Mouse (Mus musculus) bone marrow, adult 2 months (tissue): ENCODE results near the gene Mylk. TPM values are rescaled to one million over a fixed set of nuclear protein-coding genes. Genes with fewer than 3 reads are reported as not detected.
A peak's percentile ranks its signal among the peaks of the same experiment; 100 is the strongest.
"Not testable (repeated sequence)": the region's sequence is repeated elsewhere in the genome, so short reads cannot be mapped to it uniquely, and the experiment has no call there.

Experiments
- H3K27ac ChIP-seq: fragments of 200-500 bp; 2 replicates; pipeline ENCODE4 v1.5.1; 2012; ENCODE audit warnings: low read depth, mild to moderate bottlenecking, control low read depth, inconsistent platforms, low read length; ENCODE audit not compliant: control insufficient read depth, poor library complexity, insufficient read depth
- H3K4me1 ChIP-seq: fragments of 200-500 bp; 2 replicates; pipeline ENCODE4 v1.6.1; 2011; ENCODE audit warnings: low read length; ENCODE audit not compliant: control insufficient read depth, insufficient read depth
- H3K4me3 ChIP-seq: fragments of 200-500 bp; replicated peaks from 2 replicates; pipeline ENCODE3; 2011; ENCODE audit warnings: mild to moderate bottlenecking, low read depth, low read length, control low read depth; ENCODE audit not compliant: control insufficient read depth
- CTCF ChIP-seq: fragments of 200-500 bp; IDR thresholded peaks from 2 replicates; pipeline ENCODE4 v1.5.1; 2011; ENCODE audit warnings: low read length, control low read depth; ENCODE audit not compliant: control insufficient read depth, insufficient read depth
- POLR2A ChIP-seq: fragments of 200-500 bp; IDR thresholded peaks from 2 replicates; pipeline ENCODE4 v1.6.1; 2011; ENCODE audit warnings: low read depth, mild to moderate bottlenecking, control low read depth, low read length, borderline replicate concordance; ENCODE audit not compliant: control insufficient read depth
- WGBS: fragments of 180-500 bp; shearing (Covaris S2); methylation state at CpG from one replicate; pipeline ENCODE4 v1.1.7; 2018; 5-methylcytosine and 5-hydroxymethylcytosine counted together
- polyA plus RNA-seq: library from polyadenylated mRNA; stranded (reverse); fragments of >200 nt; gene quantifications from 2 replicates; pipeline ENCODE4 v1.2.4, GENCODE M21; 2011; ENCODE audit warnings: low replicate concordance; ENCODE audit not compliant: missing spikeins, insufficient read depth, insufficient read length

Mylk gene
- polyA plus RNA-seq = 11.1 and 22.2 TPM in 2 replicates

DNA sequence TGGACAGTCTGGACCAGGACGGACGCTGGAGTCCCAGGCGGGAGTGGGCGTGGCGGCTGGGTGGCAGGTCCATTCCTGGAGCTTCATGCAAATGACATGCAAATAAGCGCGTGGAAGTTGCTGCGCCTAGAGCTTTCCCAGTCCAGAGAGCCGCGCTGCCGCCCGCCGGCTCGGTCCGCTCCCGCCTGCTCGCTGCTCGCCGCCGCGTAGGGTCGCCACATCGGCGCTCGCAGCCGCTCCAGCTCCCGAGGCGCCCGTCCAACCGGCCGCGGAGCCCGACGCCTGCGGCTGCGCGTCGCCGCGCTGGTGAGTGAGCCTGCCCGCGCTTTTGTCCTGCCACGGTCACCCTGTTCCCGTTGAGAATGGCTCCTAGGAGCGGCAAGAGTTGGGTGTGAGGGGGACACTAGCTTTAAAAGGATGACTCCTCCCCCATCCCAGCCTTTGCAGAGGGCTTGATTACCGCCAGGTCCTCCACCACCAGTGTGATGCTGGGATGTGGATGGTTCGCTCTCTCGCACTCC, at the start of gene Mylk:
TSS of gene Mylk (plus strand) at position 146 of the 521 bp plus-strand sequence.
- peak within 1 kb of the TSS; percentile 50 for H3K4me3 ChIP-seq
- H3K27ac ChIP-seq = no peak within 1 kb of the TSS; the same call in 1 of the 2 replicates
- TF ChIP-seq CTCF = no peak
- peak; percentile 46; the same call in 1 of the 2 replicates for TF ChIP-seq POLR2A
- H3K4me1 ChIP-seq = no peaks in the 10 kb centered on the region
- 2% methylated on average over 48 of the region's 48 CpGs for WGBS

DNA sequence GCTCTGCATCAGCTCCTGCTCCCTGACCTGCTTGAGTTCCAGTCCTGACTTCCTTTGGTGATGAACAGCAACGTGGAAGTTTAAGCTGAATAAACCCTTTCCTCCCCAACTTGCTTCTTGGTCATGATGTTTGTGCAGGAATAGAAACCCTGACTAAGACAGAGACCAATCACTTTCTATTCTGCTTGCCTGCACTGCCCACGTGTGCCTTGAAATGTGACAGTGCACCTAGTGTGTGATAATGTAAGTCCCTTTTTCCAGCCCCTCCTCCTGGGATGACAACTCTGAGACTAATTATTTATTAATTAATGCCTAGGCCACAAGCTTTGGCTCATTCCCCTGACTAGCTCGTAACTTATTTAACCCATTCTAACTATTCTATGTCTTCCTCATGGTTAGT, 46.3 kb upstream of the Mylk start:
- not testable (repeated sequence) for H3K4me1 ChIP-seq, H3K27ac ChIP-seq, H3K4me3 ChIP-seq
- 69% methylated on average over 3 of the region's 3 CpGs for WGBS

DNA sequence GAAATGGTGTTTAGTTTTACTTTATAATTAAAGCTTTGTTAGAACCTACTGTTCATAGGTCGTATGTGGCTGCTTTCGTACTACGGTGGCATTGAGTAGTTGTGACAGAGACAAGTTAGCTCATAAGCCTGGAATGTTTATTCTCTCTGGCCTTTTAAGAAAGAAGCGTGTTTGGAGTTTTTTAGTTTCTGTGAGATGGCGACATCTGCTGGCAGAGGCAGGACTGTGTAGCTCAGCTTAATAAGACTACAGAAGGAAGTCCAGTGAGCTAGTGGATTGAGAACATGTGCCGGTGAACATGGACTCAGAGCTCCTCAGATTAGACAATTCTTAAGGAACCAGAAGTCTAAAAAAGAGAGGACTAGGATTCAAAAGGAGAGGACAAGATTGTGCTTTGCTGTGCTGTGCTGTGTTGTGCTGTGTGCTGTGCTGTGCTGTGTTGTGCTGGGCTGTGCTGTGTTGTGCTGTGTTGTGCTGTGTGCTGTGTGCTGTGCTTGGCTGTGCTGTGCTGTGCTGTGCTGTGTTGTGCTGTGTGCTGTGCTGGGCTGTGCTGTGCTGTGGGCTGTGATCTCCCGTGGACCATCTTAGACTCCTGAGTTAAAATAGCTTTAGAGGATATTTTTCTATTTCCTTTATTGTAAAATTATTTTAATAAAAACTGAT, 44.7 kb upstream of the Mylk start:
- no peaks in the 10 kb centered on the region for H3K4me1 ChIP-seq
- 20% methylated on average over 7 of the region's 7 CpGs for WGBS
- H3K4me3 ChIP-seq = no peak overlapping the region
- H3K27ac ChIP-seq = no peak overlapping the region
- no peak for TF ChIP-seq POLR2A
- TF ChIP-seq CTCF = peak; percentile 48

DNA sequence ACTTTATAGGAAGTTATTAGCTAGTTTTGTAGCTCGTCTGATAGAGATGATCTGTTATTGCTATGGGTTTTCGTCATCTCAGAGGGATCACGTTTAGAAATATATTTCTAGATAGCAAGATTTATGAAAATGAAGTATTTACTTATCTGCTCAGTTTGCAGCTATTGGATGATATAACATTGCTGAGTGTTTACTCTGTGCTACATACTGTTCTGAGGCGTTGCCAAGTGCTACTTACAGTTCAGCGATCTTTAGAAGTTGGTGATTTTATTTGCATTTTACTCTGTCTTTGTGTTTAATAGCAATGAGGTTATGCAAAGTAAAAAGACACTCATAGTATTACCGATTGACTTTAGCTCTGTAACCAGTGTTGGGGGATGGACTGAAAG, 44.2 kb upstream of the Mylk start:
- TF ChIP-seq POLR2A = no peak
- Histone ChIP-seq H3K4me3 (no peak overlapping the region), H3K4me1 (no peaks in the 10 kb centered on the region), H3K27ac (no peak overlapping the region)
- WGBS = 80% methylated on average over 6 of the region's 6 CpGs

DNA sequence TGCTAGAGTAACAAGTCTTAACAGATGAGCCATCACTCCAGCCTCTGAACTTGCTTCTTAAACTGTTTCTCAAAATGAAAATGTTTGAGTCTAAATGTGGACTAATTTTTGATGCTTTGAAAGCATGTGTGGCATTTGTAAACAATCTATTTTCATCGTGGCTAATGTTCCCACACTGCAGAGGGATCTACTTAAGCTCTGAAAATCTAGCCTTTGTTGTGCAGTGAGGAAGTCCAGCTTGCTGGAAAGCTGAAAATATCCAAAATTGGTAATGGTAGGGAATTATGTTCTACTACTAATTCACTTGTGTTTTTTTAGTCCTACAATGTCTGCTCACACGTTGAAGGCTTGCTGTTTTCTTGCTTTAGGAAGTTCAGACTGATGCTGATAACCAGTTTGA, 39.0 kb upstream of the Mylk start:
- Histone ChIP-seq H3K27ac (no peak overlapping the region), H3K4me3 (no peak overlapping the region), H3K4me1 (no peaks in the 10 kb centered on the region)
- TF ChIP-seq CTCF (no peak), POLR2A (no peak)
- 90% methylated on average over 2 of the region's 2 CpGs for WGBS

DNA sequence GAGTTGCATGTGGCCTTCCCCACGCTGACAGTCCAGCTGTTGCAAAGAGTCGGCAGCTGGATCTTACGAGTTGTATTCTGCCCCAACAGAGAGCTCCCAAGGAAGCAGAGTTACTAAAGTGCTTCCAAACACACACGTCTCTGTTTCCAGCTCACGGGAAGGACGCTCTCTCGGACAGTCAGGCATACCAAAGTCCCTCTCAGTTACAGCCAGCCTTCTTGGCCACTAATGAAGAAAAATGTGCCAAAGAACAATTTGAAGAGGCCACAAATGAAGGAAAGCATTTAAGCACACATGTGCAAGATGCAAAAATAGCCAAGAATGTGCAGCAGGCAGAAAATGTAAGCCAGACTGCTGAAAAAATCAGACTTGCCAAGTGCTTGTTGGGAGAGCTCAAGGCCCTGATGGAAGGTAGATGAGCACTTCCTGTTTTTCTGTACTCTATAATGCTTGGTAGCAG, 38.5 kb upstream of the Mylk start:
- H3K4me3 ChIP-seq = no peak overlapping the region
- TF ChIP-seq POLR2A = no peak
- no peak for TF ChIP-seq CTCF
- H3K27ac ChIP-seq = no peak overlapping the region
- WGBS = 87% methylated on average over 7 of the region's 7 CpGs
- no peaks in the 10 kb centered on the region for H3K4me1 ChIP-seq

DNA sequence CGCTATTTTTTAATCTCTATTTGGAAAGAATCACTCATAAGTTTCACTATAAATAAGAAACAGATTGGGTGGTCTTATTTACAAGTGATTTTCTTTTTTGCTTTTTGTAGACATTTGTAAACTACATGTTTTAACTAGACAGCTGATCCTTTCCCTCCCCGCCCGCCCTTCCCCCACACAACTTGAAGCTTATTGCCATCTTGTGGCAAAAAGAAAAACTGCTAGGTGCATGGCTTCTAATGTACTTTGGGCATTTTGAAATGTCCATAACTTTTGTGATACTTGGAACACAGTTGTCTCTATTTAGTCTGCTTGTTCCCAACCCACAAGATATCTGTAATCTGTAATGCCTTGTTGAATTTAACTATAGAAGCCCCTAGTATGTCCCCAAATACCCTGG, 33.5 kb upstream of the Mylk start:
- TF ChIP-seq POLR2A = no peak
- TF ChIP-seq CTCF = no peak

DNA sequence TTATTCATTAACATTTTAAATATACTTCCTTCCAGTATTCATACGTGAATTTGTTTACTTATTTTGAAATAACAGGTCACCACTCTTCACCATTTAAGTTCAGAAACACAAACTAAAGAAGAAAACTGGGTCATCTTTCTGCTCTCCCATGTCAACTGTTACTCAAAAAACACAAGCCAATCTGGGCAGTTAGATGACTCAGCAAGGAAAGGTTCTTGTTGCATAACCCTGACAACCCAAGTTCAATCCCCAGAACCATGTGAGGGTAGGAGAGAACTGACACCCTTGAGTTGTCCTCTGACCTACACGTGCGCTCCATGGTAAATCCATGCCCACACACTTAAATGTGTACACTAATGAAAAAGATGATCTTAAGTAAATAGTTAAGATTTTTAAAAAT, 19.9 kb upstream of the Mylk start:
- WGBS = 76% methylated on average over 3 of the region's 3 CpGs

More for the DNA sequence above, 33.5 kb upstream of the Mylk start:
- Histone ChIP-seq H3K4me1 (no peaks in the 10 kb centered on the region), H3K27ac (no peak overlapping the region), H3K4me3 (no peak overlapping the region)
- WGBS = 87% methylated on average over 3 of the region's 3 CpGs

DNA sequence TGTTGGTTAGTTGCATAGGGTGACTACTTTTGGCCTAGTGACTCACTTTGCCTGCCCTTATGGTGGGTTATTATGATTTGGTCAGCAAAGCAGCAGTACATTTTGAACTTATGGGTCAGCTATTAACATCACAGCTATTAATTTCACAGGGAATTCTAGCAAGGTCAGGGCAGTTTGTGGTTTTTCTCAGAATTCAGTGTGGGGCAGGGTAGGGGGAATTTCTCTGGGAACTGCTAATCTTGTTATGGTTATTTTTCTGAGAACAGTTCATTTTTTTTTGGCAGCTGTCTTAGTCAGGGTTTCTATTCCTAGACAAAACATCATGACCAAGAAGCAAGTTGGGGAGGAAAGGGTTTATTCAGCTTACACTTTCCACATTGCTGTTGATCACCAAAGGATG, 16.4 kb upstream of the Mylk start:
- H3K27ac ChIP-seq, H3K4me1 ChIP-seq, H3K4me3 ChIP-seq: not testable (repeated sequence)

More for the DNA sequence above, 19.9 kb upstream of the Mylk start:
- H3K4me3 ChIP-seq = no peak overlapping the region
- TF ChIP-seq CTCF = no peak
- no peak for TF ChIP-seq POLR2A
- no peaks in the 10 kb centered on the region; the same call in 1 of the 2 replicates for H3K4me1 ChIP-seq
- H3K27ac ChIP-seq = no peak overlapping the region
